Mouse (Mus musculus): Measurements from ENCODE around the gene Tmtc2. TPM values are rescaled to one million over a fixed set of nuclear protein-coding genes. Genes with fewer than 3 reads are reported as not detected.

Gene Tmtc2
- polyA plus RNA-seq, 1 experiment from 2014 or later, result 5.5 TPM

GRCm38 (mm10) chr10:105399316-105399715, 174.9 kb downstream of the Tmtc2 start:
- Histone ChIP-seq H3K27me3 (replicated peaks; ENCODE audit: control insufficient read depth, insufficient read depth, low read length) (no peaks in the 10 kb centered on the region), H3K27ac (ENCODE audit: low read depth, low read length) (no peak overlapping the region), H3K4me2 (ENCODE audit: low read length) (no peak overlapping the region), H3K4me1 (ENCODE audit: control insufficient read depth, insufficient read depth, low read length) (peaks cover 12% of the 10 kb centered on the region), H3K9me3 (replicated peaks; ENCODE audit: control insufficient read depth, low read length) (no peaks in the 10 kb centered on the region), H3K4me3 (ENCODE audit: low read depth, low read length) (no peak overlapping the region), H3K9ac (ENCODE audit: low read length) (no peak overlapping the region), H3K36me3 (ENCODE audit: control insufficient read depth, insufficient read depth, low read length) (no peaks in the 10 kb centered on the region)
- no peak for ATAC-seq
- WGBS, result 59% methylated on average over 5 of the region's 5 CpGs
- DNase-seq (ENCODE audit: low spot score), result peak; percentile 42

- Histone ChIP-seq H3K4me3 (ENCODE audit: low read depth, low read length) (no peak overlapping the region), H3K27ac (ENCODE audit: low read depth, low read length) (no peak overlapping the region), H3K9me3 (replicated peaks; ENCODE audit: control insufficient read depth, low read length) (no peaks in the 10 kb centered on the region), H3K4me1 (ENCODE audit: control insufficient read depth, insufficient read depth, low read length) (peaks cover 9% of the 10 kb centered on the region), H3K36me3 (ENCODE audit: control insufficient read depth, insufficient read depth, low read length) (no peaks in the 10 kb centered on the region), H3K27me3 (replicated peaks; ENCODE audit: control insufficient read depth, insufficient read depth, low read length) (no peaks in the 10 kb centered on the region), H3K4me2 (ENCODE audit: low read length) (no peak overlapping the region), H3K9ac (ENCODE audit: low read length) (no peak overlapping the region)
- WGBS, result 8% methylated on average over 4 of the region's 4 CpGs
- DNase-seq (ENCODE audit: low spot score), result peak; percentile 81
- ATAC-seq, result peak; percentile 50
These were observed 190.2 kb downstream of the Tmtc2 start for GRCm38 (mm10) chr10:105384065-105384464.

- Histone ChIP-seq H3K36me3 (ENCODE audit: control insufficient read depth, insufficient read depth, low read length) (no peaks in the 10 kb centered on the region), H3K4me3 (ENCODE audit: low read depth, low read length) (no peak overlapping the region), H3K4me2 (ENCODE audit: low read length) (no peak overlapping the region), H3K9me3 (replicated peaks; ENCODE audit: control insufficient read depth, low read length) (no peaks in the 10 kb centered on the region), H3K27me3 (replicated peaks; ENCODE audit: control insufficient read depth, insufficient read depth, low read length) (no peaks in the 10 kb centered on the region), H3K27ac (ENCODE audit: low read depth, low read length) (no peak overlapping the region), H3K9ac (ENCODE audit: low read length) (no peak overlapping the region), H3K4me1 (ENCODE audit: control insufficient read depth, insufficient read depth, low read length) (peaks cover 9% of the 10 kb centered on the region)
- no peak for DNase-seq (ENCODE audit: low spot score)
- no peak for ATAC-seq
- 19% methylated on average over 1 of the region's 1 CpGs for WGBS
These were observed 192.5 kb downstream of the Tmtc2 start for GRCm38 (mm10) chr10:105381705-105382104.

GRCm38 (mm10) chr10:105381202-105381601, 193.0 kb downstream of the Tmtc2 start:
- peak; percentile 89 for ATAC-seq
- Histone ChIP-seq H3K4me2 (ENCODE audit: low read length) (peak overlapping the region; percentile 12; the same call in 1 of the 2 replicates), H3K9me3 (replicated peaks; ENCODE audit: control insufficient read depth, low read length) (no peaks in the 10 kb centered on the region), H3K27me3 (replicated peaks; ENCODE audit: control insufficient read depth, insufficient read depth, low read length) (no peaks in the 10 kb centered on the region), H3K4me3 (ENCODE audit: low read depth, low read length) (no peak overlapping the region), H3K27ac (ENCODE audit: low read depth, low read length) (no peak overlapping the region), H3K36me3 (ENCODE audit: control insufficient read depth, insufficient read depth, low read length) (no peaks in the 10 kb centered on the region), H3K4me1 (ENCODE audit: control insufficient read depth, insufficient read depth, low read length) (peaks cover 9% of the 10 kb centered on the region), H3K9ac (ENCODE audit: low read length) (no peak overlapping the region)
- DNase-seq (ENCODE audit: low spot score), result peak; percentile 91
- WGBS, result 5% methylated on average over 5 of the region's 5 CpGs

GRCm38 (mm10) chr10:105380584-105380983, 193.7 kb downstream of the Tmtc2 start:
- H3K27ac ChIP-seq (ENCODE audit: low read depth, low read length), result no peak overlapping the region
- DNase-seq (ENCODE audit: low spot score), result peak; percentile 89

GRCm38 (mm10) chr10:105377711-105378110, 196.5 kb downstream of the Tmtc2 start:
- H3K27me3 ChIP-seq (replicated peaks; ENCODE audit: control insufficient read depth, insufficient read depth, low read length), result no peaks in the 10 kb centered on the region
- ATAC-seq, result no peak
- H3K9ac ChIP-seq (ENCODE audit: low read length), result no peak overlapping the region
- DNase-seq (ENCODE audit: low spot score), result peak; percentile 53
- 87% methylated on average over 2 of the region's 2 CpGs for WGBS
- no peak overlapping the region for H3K4me3 ChIP-seq (ENCODE audit: low read depth, low read length)
- no peaks in the 10 kb centered on the region for H3K9me3 ChIP-seq (replicated peaks; ENCODE audit: control insufficient read depth, low read length)
- H3K27ac ChIP-seq (ENCODE audit: low read depth, low read length), result no peak overlapping the region
- H3K4me2 ChIP-seq (ENCODE audit: low read length), result no peak overlapping the region
- no peaks in the 10 kb centered on the region for H3K36me3 ChIP-seq (ENCODE audit: control insufficient read depth, insufficient read depth, low read length)
- peaks cover 4% of the 10 kb centered on the region for H3K4me1 ChIP-seq (ENCODE audit: control insufficient read depth, insufficient read depth, low read length)

More at GRCm38 (mm10) chr10:105380584-105380983, 193.7 kb downstream of the Tmtc2 start:
- Histone ChIP-seq H3K4me3 (ENCODE audit: low read depth, low read length) (no peak overlapping the region), H3K9ac (ENCODE audit: low read length) (no peak overlapping the region), H3K4me1 (ENCODE audit: control insufficient read depth, insufficient read depth, low read length) (peaks cover 9% of the 10 kb centered on the region), H3K4me2 (ENCODE audit: low read length) (peak overlapping the region; percentile 12; the same call in 1 of the 2 replicates), H3K36me3 (ENCODE audit: control insufficient read depth, insufficient read depth, low read length) (no peaks in the 10 kb centered on the region), H3K9me3 (replicated peaks; ENCODE audit: control insufficient read depth, low read length) (no peaks in the 10 kb centered on the region), H3K27me3 (replicated peaks; ENCODE audit: control insufficient read depth, insufficient read depth, low read length) (no peaks in the 10 kb centered on the region)
- WGBS, result 3% methylated on average over 7 of the region's 7 CpGs
- peak; percentile 93 for ATAC-seq

GRCm38 (mm10) chr10:105373265-105373664, 201.0 kb downstream of the Tmtc2 start:
- Histone ChIP-seq H3K9me3 (replicated peaks; ENCODE audit: control insufficient read depth, low read length) (no peaks in the 10 kb centered on the region), H3K27ac (ENCODE audit: low read depth, low read length) (no peak overlapping the region), H3K4me3 (ENCODE audit: low read depth, low read length) (no peak overlapping the region), H3K9ac (ENCODE audit: low read length) (no peak overlapping the region), H3K4me1 (ENCODE audit: control insufficient read depth, insufficient read depth, low read length) (no peaks in the 10 kb centered on the region), H3K4me2 (ENCODE audit: low read length) (no peak overlapping the region), H3K36me3 (ENCODE audit: control insufficient read depth, insufficient read depth, low read length) (no peaks in the 10 kb centered on the region), H3K27me3 (replicated peaks; ENCODE audit: control insufficient read depth, insufficient read depth, low read length) (no peaks in the 10 kb centered on the region)
- DNase-seq (ENCODE audit: low spot score), result no peak
- no peak for ATAC-seq
- WGBS, result 96% methylated on average over 8 of the region's 8 CpGs

- ATAC-seq, result no peak
- H3K9ac ChIP-seq (ENCODE audit: low read length), result no peak overlapping the region
- no peak overlapping the region for H3K4me2 ChIP-seq (ENCODE audit: low read length)
- WGBS, result 94% methylated on average over 8 of the region's 8 CpGs
- no peaks in the 10 kb centered on the region for H3K9me3 ChIP-seq (replicated peaks; ENCODE audit: control insufficient read depth, low read length)
- no peaks in the 10 kb centered on the region for H3K36me3 ChIP-seq (ENCODE audit: control insufficient read depth, insufficient read depth, low read length)
- no peak overlapping the region for H3K4me3 ChIP-seq (ENCODE audit: low read depth, low read length)
- no peak for DNase-seq (ENCODE audit: low spot score)
- no peaks in the 10 kb centered on the region for H3K27me3 ChIP-seq (replicated peaks; ENCODE audit: control insufficient read depth, insufficient read depth, low read length)
- H3K27ac ChIP-seq (ENCODE audit: low read depth, low read length), result no peak overlapping the region
- no peaks in the 10 kb centered on the region for H3K4me1 ChIP-seq (ENCODE audit: control insufficient read depth, insufficient read depth, low read length)
These were observed 206.0 kb downstream of the Tmtc2 start for GRCm38 (mm10) chr10:105368242-105368641.

- no peaks in the 10 kb centered on the region for H3K36me3 ChIP-seq (ENCODE audit: control insufficient read depth, insufficient read depth, low read length)
- H3K4me2 ChIP-seq (ENCODE audit: low read length), result no peak overlapping the region
- no peaks in the 10 kb centered on the region for H3K27me3 ChIP-seq (replicated peaks; ENCODE audit: control insufficient read depth, insufficient read depth, low read length)
- ATAC-seq (peak; percentile 73; the same call in 1 of the 2 replicates), DNase-seq (ENCODE audit: low spot score) (peak; percentile 56)
- WGBS, result 67% methylated on average over 3 of the region's 3 CpGs
- no peak overlapping the region for H3K9ac ChIP-seq (ENCODE audit: low read length)
- no peaks in the 10 kb centered on the region for H3K4me1 ChIP-seq (ENCODE audit: control insufficient read depth, insufficient read depth, low read length)
- H3K9me3 ChIP-seq (replicated peaks; ENCODE audit: control insufficient read depth, low read length), result no peaks in the 10 kb centered on the region
- H3K27ac ChIP-seq (ENCODE audit: low read depth, low read length), result no peak overlapping the region
- H3K4me3 ChIP-seq (ENCODE audit: low read depth, low read length), result no peak overlapping the region
These were observed 209.8 kb downstream of the Tmtc2 start for GRCm38 (mm10) chr10:105364480-105364879.
